Mouse (Mus musculus) kidney, embryonic 14.5 days (tissue): ENCODE results near the gene Sowahb. TPM values are rescaled to one million over a fixed set of nuclear protein-coding genes. Genes with fewer than 3 reads are reported as not detected.

Experiments
- ATAC-seq: fragments of 200-750 bp; cut with Nextera tagmentation; 2 replicates; pipeline ENCODE4 v1.8.0; 2017; ENCODE audit warnings: moderate number of reproducible peaks, mild to moderate bottlenecking, moderate TSS enrichment, moderate library complexity; ENCODE audit not compliant: low FRiP score, low TSS enrichment
- H3K27ac ChIP-seq: fragments of 300-500 bp; sonication (generic); 2 replicates; pipeline ENCODE4 v1.5.1; 2014; ENCODE audit warnings: low read depth, mild to moderate bottlenecking, low read length, moderate library complexity, mixed read lengths
- H3K27me3 ChIP-seq: fragments of 300-500 bp; sonication (generic); 2 replicates; pipeline ENCODE4 v1.6.1; 2014; ENCODE audit warnings: mild to moderate bottlenecking, low read length; ENCODE audit not compliant: control insufficient read depth, insufficient read depth
- H3K36me3 ChIP-seq: fragments of 300-500 bp; sonication (generic); 2 replicates; pipeline ENCODE4 v1.6.1; 2014; ENCODE audit warnings: low read length, mixed read lengths; ENCODE audit not compliant: control insufficient read depth, insufficient read depth
- H3K4me1 ChIP-seq: fragments of 300-500 bp; sonication (generic); 2 replicates; pipeline ENCODE4 v1.6.1; 2014; ENCODE audit warnings: low read length, mixed read lengths; ENCODE audit not compliant: control insufficient read depth, insufficient read depth
- H3K4me2 ChIP-seq: fragments of 300-500 bp; sonication (generic); replicated peaks from 2 replicates; pipeline ENCODE4 v1.6.1; 2014; ENCODE audit warnings: low read depth, mild to moderate bottlenecking, low read length
- H3K4me3 ChIP-seq: fragments of 300-500 bp; sonication (generic); 2 replicates; pipeline ENCODE4 v1.5.1; 2014; ENCODE audit warnings: mild to moderate bottlenecking, low read length
- H3K9ac ChIP-seq: fragments of 300-500 bp; sonication (generic); 2 replicates; pipeline ENCODE4 v1.6.1; 2014; ENCODE audit warnings: low read depth, mild to moderate bottlenecking, low read length, moderate library complexity
- H3K9me3 ChIP-seq: fragments of 300-500 bp; sonication (generic); 2 replicates; pipeline ENCODE4 v1.6.1; 2016; ENCODE audit warnings: low read length; ENCODE audit not compliant: control insufficient read depth
- WGBS: fragments of 180-500 bp; shearing (Covaris S2); extraction: QIAGEN DNeasy Blood & Tissue Kit; methylation state at CpG from one replicate; pipeline ENCODE4 v1.1.7; 2014; 5-methylcytosine and 5-hydroxymethylcytosine counted together
- polyA plus RNA-seq: library from polyadenylated mRNA; unstranded; fragments of >200 nt; fragmentation: Nextera tagmentation; extraction: Ambion mirVana; gene quantifications from 2 replicates; pipeline ENCODE4 v1.2.1, GENCODE M21; 2014

Sowahb gene
- polyA plus RNA-seq, 1 experiment from 2014 or later = 1.4 TPM

GRCm38 (mm10) chr5:93000774-93001757 lies 43.8 kb downstream of the Sowahb start:
- no peaks in the 10 kb centered on the region for H3K36me3 ChIP-seq
- H3K4me1 ChIP-seq = peaks cover 38% of the 10 kb centered on the region
- H3K27ac ChIP-seq = peak overlapping the region; percentile 73
- H3K9ac ChIP-seq = no peak overlapping the region; the same call in 1 of the 2 replicates
- ATAC-seq = no peak
- 38% methylated on average over 17 of the region's 17 CpGs for WGBS
- H3K4me3 ChIP-seq = no peak overlapping the region
- no peaks in the 10 kb centered on the region for H3K9me3 ChIP-seq
- no peaks in the 10 kb centered on the region for H3K27me3 ChIP-seq
- no peak overlapping the region for H3K4me2 ChIP-seq

- 63% methylated on average over 6 of the region's 6 CpGs for WGBS
- no peak for ATAC-seq
- H3K9ac ChIP-seq = no peak overlapping the region
- H3K4me2 ChIP-seq = no peak overlapping the region
- no peaks in the 10 kb centered on the region for H3K27me3 ChIP-seq
- no peaks in the 10 kb centered on the region for H3K9me3 ChIP-seq
- H3K36me3 ChIP-seq = no peaks in the 10 kb centered on the region
- peaks cover 29% of the 10 kb centered on the region for H3K4me1 ChIP-seq
- H3K27ac ChIP-seq = peak overlapping the region; percentile 73
- no peak overlapping the region for H3K4me3 ChIP-seq
Observed at GRCm38 (mm10) chr5:93000060-93000459, 44.8 kb downstream of the Sowahb start.

- H3K9ac ChIP-seq = no peak overlapping the region
- WGBS = 24% methylated on average over 5 of the region's 5 CpGs
- no peaks in the 10 kb centered on the region for H3K36me3 ChIP-seq
- no peaks in the 10 kb centered on the region for H3K9me3 ChIP-seq
- H3K27ac ChIP-seq = peak overlapping the region; percentile 87
- no peak overlapping the region; the same call in 1 of the 2 replicates for H3K4me2 ChIP-seq
- H3K4me3 ChIP-seq = no peak overlapping the region
- peaks cover 33% of the 10 kb centered on the region for H3K4me1 ChIP-seq
- H3K27me3 ChIP-seq = no peaks in the 10 kb centered on the region
- no peak for ATAC-seq
Observed at GRCm38 (mm10) chr5:92998494-92999016, 46.3 kb downstream of the Sowahb start.

GRCm38 (mm10) chr5:92997428-92998120 lies 47.2 kb downstream of the Sowahb start:
- WGBS = 29% methylated on average over 5 of the region's 5 CpGs
- H3K4me2 ChIP-seq = no peak overlapping the region
- H3K9ac ChIP-seq = no peak overlapping the region
- H3K4me3 ChIP-seq = no peak overlapping the region
- H3K27me3 ChIP-seq = no peaks in the 10 kb centered on the region
- peaks cover 33% of the 10 kb centered on the region for H3K4me1 ChIP-seq
- ATAC-seq = peak; percentile 82
- no peaks in the 10 kb centered on the region for H3K36me3 ChIP-seq
- H3K27ac ChIP-seq = peak overlapping the region; percentile 87
- no peaks in the 10 kb centered on the region for H3K9me3 ChIP-seq

- Histone ChIP-seq H3K4me3 (no peak overlapping the region), H3K36me3 (no peaks in the 10 kb centered on the region), H3K9ac (no peak overlapping the region), H3K4me1 (peaks cover 25% of the 10 kb centered on the region), H3K27me3 (no peaks in the 10 kb centered on the region), H3K9me3 (no peaks in the 10 kb centered on the region), H3K4me2 (no peak overlapping the region), H3K27ac (no peak overlapping the region)
- WGBS = 69% methylated on average over 2 of the region's 2 CpGs
- ATAC-seq = no peak
Observed at GRCm38 (mm10) chr5:92994861-92995260, 50.0 kb downstream of the Sowahb start.

GRCm38 (mm10) chr5:92994309-92994708 lies 50.5 kb downstream of the Sowahb start:
- no peak overlapping the region for H3K27ac ChIP-seq
- 82% methylated on average over 6 of the region's 6 CpGs for WGBS
- ATAC-seq = no peak
- no peaks in the 10 kb centered on the region for H3K9me3 ChIP-seq
- no peak overlapping the region for H3K4me2 ChIP-seq
- H3K9ac ChIP-seq = no peak overlapping the region
- peaks cover 25% of the 10 kb centered on the region for H3K4me1 ChIP-seq
- no peaks in the 10 kb centered on the region for H3K36me3 ChIP-seq
- H3K4me3 ChIP-seq = no peak overlapping the region
- no peaks in the 10 kb centered on the region for H3K27me3 ChIP-seq

GRCm38 (mm10) chr5:92992106-92992505 lies 52.7 kb downstream of the Sowahb start:
- no peaks in the 10 kb centered on the region for H3K27me3 ChIP-seq
- H3K4me2 ChIP-seq = no peak overlapping the region
- H3K4me1 ChIP-seq = peaks cover 25% of the 10 kb centered on the region; the same call in 1 of the 2 replicates
- 80% methylated on average over 3 of the region's 3 CpGs for WGBS
- no peak overlapping the region for H3K9ac ChIP-seq
- no peaks in the 10 kb centered on the region for H3K9me3 ChIP-seq
- no peak overlapping the region for H3K4me3 ChIP-seq
- H3K36me3 ChIP-seq = no peaks in the 10 kb centered on the region
- ATAC-seq = no peak
- H3K27ac ChIP-seq = no peak overlapping the region
